Mouse (Mus musculus) heart, embryonic 12.5 days (tissue): ENCODE results near the gene Slc35e3. TPM values are rescaled to one million over a fixed set of nuclear protein-coding genes. Genes with fewer than 3 reads are reported as not detected.

ENCODE experiments used
- ATAC-seq: fragments of 200-750 bp; cut with Nextera tagmentation; 2 replicates; pipeline ENCODE4 v1.8.0; 2017; ENCODE audit warnings: moderate TSS enrichment, moderate library complexity; ENCODE audit not compliant: insufficient number of reproducible peaks, low FRiP score
- H3K27ac ChIP-seq: fragments of 300-500 bp; sonication (generic); 2 replicates; pipeline ENCODE4 v1.5.1; 2016; ENCODE audit warnings: mild to moderate bottlenecking, moderate library complexity; ENCODE audit not compliant: poor library complexity, severe bottlenecking
- H3K27me3 ChIP-seq: fragments of 300-500 bp; sonication (generic); replicated peaks from 2 replicates; pipeline ENCODE4 v1.6.1; 2016; ENCODE audit warnings: mild to moderate bottlenecking, moderate library complexity
- H3K36me3 ChIP-seq: fragments of 300-500 bp; sonication (generic); 2 replicates; pipeline ENCODE4 v1.6.1; 2016; ENCODE audit warnings: mild to moderate bottlenecking, moderate library complexity
- H3K4me1 ChIP-seq: fragments of 300-500 bp; sonication (generic); replicated peaks from 2 replicates; pipeline ENCODE4 v1.6.1; 2016; ENCODE audit warnings: mild to moderate bottlenecking
- H3K4me2 ChIP-seq: fragments of 300-500 bp; sonication (generic); 2 replicates; pipeline ENCODE4 v1.6.1; 2016; ENCODE audit warnings: mild to moderate bottlenecking, moderate library complexity
- H3K4me3 ChIP-seq: fragments of 300-500 bp; sonication (generic); 2 replicates; pipeline ENCODE4 v1.5.1; 2016; ENCODE audit warnings: mild to moderate bottlenecking
- H3K9ac ChIP-seq: fragments of 300-500 bp; sonication (generic); 2 replicates; pipeline ENCODE4 v1.6.1; 2016; ENCODE audit warnings: mild to moderate bottlenecking, moderate library complexity
- H3K9me3 ChIP-seq: fragments of 300-500 bp; sonication (generic); replicated peaks from 2 replicates; pipeline ENCODE4 v1.6.1; 2016; ENCODE audit warnings: mild to moderate bottlenecking, moderate library complexity
- WGBS: fragments of 180-500 bp; shearing (Covaris S2); methylation state at CpG from one replicate; pipeline ENCODE4 v1.1.7; 2016; 5-methylcytosine and 5-hydroxymethylcytosine counted together
- polyA plus RNA-seq: library from polyadenylated mRNA; unstranded; fragments of >200 nt; fragmentation: Nextera tagmentation; extraction: Ambion mirVana; gene quantifications from 2 replicates; pipeline ENCODE4 v1.2.1, GENCODE M21; 2016

The Slc35e3 gene
- polyA plus RNA-seq, 1 experiment from 2014 or later: 13.0 TPM

GRCm38 (mm10) chr10:117700450-117700849 lies 45.7 kb downstream of the Slc35e3 start:
- ATAC-seq: no peak
- Histone ChIP-seq H3K27me3 (no peaks in the 10 kb centered on the region), H3K4me3 (no peak overlapping the region), H3K9me3 (no peaks in the 10 kb centered on the region), H3K4me2 (no peak overlapping the region), H3K4me1 (no peaks in the 10 kb centered on the region), H3K36me3 (peaks cover 91% of the 10 kb centered on the region), H3K27ac (no peak overlapping the region), H3K9ac (no peak overlapping the region)
- 96% methylated on average over 1 of the region's 1 CpGs for WGBS

DNA sequence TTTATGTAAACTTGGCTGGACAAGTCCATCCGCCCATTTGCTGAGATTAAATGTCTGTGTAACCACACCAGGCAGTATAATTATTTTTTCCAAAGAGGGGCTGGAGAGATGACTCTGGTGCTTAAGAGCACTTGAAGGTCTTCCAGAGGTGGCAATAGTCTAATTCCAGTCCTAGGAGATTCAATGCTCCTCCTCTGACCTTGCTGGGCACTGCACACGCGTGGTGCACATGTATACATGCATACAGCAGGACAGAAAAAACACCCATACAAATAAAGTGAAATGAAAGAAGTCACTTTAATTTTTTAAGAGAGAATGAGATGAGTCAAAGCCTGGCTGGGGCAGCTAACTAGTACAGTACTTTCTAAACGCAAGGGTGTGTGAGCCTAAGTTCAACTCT lies 46.3 kb downstream of the Slc35e3 start:
- peaks cover 91% of the 10 kb centered on the region for H3K36me3 ChIP-seq
- no peak overlapping the region for H3K9ac ChIP-seq
- no peak overlapping the region for H3K27ac ChIP-seq
- no peaks in the 10 kb centered on the region for H3K4me1 ChIP-seq
- H3K4me2 ChIP-seq: no peak overlapping the region
- H3K9me3 ChIP-seq: no peaks in the 10 kb centered on the region
- WGBS: 97% methylated on average over 4 of the region's 4 CpGs
- ATAC-seq: no peak
- no peak overlapping the region for H3K4me3 ChIP-seq
- H3K27me3 ChIP-seq: no peaks in the 10 kb centered on the region

GRCm38 (mm10) chr10:117698313-117699138 lies 47.6 kb downstream of the Slc35e3 start:
- no peak overlapping the region for H3K27ac ChIP-seq
- H3K9ac ChIP-seq: no peak overlapping the region
- no peaks in the 10 kb centered on the region for H3K9me3 ChIP-seq
- no peak overlapping the region for H3K4me3 ChIP-seq
- peaks cover 92% of the 10 kb centered on the region for H3K36me3 ChIP-seq
- no peaks in the 10 kb centered on the region for H3K4me1 ChIP-seq
- ATAC-seq: no peak
- no peak overlapping the region for H3K4me2 ChIP-seq
- WGBS: 95% methylated on average over 10 of the region's 10 CpGs
- H3K27me3 ChIP-seq: no peaks in the 10 kb centered on the region

GRCm38 (mm10) chr10:117697561-117698115 lies 48.5 kb downstream of the Slc35e3 start:
- H3K27ac ChIP-seq: no peak overlapping the region
- WGBS: 87% methylated on average over 3 of the region's 3 CpGs
- H3K4me2 ChIP-seq: no peak overlapping the region
- no peak for ATAC-seq
- H3K27me3 ChIP-seq: no peaks in the 10 kb centered on the region
- peaks cover 90% of the 10 kb centered on the region for H3K36me3 ChIP-seq
- no peaks in the 10 kb centered on the region for H3K9me3 ChIP-seq
- H3K4me3 ChIP-seq: no peak overlapping the region
- H3K9ac ChIP-seq: no peak overlapping the region
- H3K4me1 ChIP-seq: no peaks in the 10 kb centered on the region

- Histone ChIP-seq H3K9ac (no peak overlapping the region), H3K4me2 (no peak overlapping the region), H3K4me1 (no peaks in the 10 kb centered on the region), H3K27ac (no peak overlapping the region), H3K4me3 (no peak overlapping the region), H3K36me3 (peaks cover 92% of the 10 kb centered on the region), H3K9me3 (no peaks in the 10 kb centered on the region), H3K27me3 (no peaks in the 10 kb centered on the region)
- 92% methylated on average over 6 of the region's 6 CpGs for WGBS
- no peak for ATAC-seq
Observed at GRCm38 (mm10) chr10:117696827-117697560, 49.2 kb downstream of the Slc35e3 start.

DNA sequence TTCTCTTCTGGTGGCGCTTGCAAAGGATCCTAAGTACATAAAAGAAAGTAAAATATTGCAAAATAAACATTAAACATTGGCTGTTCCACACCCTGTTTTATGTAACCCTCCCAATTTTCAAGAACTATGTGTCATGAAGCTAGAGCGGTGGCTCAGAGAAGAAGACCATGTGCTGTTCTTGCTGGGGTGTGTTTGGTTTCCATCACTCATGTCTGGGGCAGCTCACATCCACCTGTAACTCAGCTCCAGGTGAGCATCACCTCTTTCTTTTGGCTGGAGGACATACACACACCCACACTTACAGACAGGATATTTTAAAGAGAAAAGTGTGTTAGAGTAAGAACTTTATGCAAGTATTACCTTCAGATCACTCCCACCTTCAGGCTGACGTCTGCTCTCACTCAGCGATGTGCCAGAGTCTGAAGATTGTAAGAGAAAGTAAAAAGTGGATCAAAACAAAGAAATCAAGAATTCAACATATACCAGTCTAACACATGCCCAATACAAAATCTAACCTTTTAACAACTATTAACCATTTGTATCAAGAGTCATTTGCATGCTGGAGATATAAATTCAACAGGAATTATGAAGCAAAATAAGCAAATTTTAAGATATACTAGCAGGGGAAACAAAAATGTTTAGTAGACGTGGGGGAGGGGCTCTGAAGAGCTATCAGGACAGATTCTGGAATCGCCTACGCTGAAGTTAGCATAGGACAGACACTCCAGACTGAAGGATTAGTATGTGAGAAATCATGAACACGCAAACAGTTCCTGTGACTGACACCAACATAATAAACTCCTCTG lies 49.9 kb downstream of the Slc35e3 start:
- peaks cover 93% of the 10 kb centered on the region for H3K36me3 ChIP-seq
- WGBS: 92% methylated on average over 8 of the region's 8 CpGs
- H3K9ac ChIP-seq: no peak overlapping the region
- no peaks in the 10 kb centered on the region for H3K9me3 ChIP-seq
- no peak for ATAC-seq
- H3K4me1 ChIP-seq: no peaks in the 10 kb centered on the region
- no peak overlapping the region for H3K4me3 ChIP-seq
- no peaks in the 10 kb centered on the region for H3K27me3 ChIP-seq
- no peak overlapping the region for H3K4me2 ChIP-seq
- no peak overlapping the region for H3K27ac ChIP-seq

DNA sequence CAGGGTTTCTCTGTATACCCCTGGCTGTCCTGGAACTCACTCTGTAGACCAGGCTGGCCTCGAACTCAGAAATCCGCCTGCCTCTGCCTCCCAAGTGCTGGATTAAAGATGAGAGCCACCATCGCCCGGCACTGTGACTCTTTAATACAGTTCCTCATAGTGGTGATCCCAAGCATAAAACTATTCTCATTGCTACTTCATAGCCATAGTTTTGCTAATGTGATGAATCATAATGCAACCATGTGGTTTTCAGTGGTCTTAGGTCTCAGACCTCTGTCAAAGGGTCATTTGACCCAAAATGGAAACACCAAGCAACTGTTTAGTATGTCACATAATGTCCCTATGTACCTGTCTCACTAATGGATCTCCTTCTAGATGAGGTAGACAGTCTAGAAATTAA lies 50.6 kb downstream of the Slc35e3 start:
- H3K4me3 ChIP-seq: no peak overlapping the region
- H3K27me3 ChIP-seq: no peaks in the 10 kb centered on the region
- ATAC-seq: no peak
- H3K9me3 ChIP-seq: no peaks in the 10 kb centered on the region
- 94% methylated on average over 4 of the region's 4 CpGs for WGBS
- no peaks in the 10 kb centered on the region for H3K4me1 ChIP-seq
- no peak overlapping the region for H3K9ac ChIP-seq
- no peak overlapping the region for H3K27ac ChIP-seq
- H3K36me3 ChIP-seq: peaks cover 92% of the 10 kb centered on the region
- no peak overlapping the region for H3K4me2 ChIP-seq

DNA sequence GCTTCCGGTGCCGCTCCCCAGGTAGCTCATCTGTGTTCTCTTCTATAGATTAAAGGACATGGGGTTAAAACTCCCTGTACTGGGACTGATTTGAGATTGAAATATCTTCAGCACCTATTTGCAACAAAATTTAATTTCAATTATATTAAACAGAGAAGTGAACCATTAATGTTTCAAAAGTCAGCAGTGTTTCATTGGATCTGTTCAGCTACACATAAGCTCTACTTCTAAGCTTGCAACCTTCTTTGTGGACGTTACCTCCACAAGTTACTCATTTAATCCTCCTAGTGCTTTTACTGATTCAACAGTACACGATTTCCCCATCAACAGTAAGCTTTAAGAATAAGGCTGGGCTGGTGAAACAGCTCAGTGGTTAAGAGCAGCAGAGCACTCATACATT lies 51.1 kb downstream of the Slc35e3 start:
- Histone ChIP-seq H3K27me3 (no peaks in the 10 kb centered on the region), H3K4me3 (no peak overlapping the region), H3K36me3 (peaks cover 92% of the 10 kb centered on the region), H3K9me3 (no peaks in the 10 kb centered on the region), H3K9ac (no peak overlapping the region), H3K4me2 (no peak overlapping the region), H3K4me1 (no peaks in the 10 kb centered on the region), H3K27ac (no peak overlapping the region)
- WGBS: 93% methylated on average over 4 of the region's 4 CpGs
- ATAC-seq: no peak

DNA sequence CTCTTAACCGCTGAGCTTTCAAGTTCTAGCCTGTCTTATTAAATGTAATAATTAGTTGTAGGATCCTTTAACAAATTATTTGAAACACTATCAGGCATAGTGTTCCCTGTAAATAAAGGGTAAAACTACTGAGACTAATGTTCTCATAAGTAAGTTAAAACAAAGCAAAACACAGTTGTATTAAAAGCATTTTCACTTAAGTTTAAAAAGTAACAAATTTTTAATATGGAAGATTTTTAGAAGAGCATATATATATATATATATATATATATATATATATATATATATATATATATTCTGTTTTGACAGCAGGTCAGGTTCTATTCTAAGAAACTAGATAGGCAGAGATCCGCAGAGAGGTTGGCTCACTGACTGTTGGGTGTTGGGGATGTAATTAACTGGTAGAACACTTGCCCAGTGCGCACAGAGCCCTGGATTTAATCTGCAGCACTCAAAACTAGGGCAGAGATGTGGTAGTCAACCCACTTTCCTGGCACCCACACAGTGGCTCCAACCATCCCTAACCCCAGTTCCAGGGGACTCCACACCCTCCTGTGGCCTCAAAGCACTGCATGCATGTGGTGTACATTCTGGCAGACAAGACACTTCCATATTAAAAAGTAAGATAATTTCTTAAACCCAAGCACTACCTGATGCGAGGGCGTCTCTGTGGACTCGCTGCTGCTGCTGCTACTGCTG lies 51.8 kb downstream of the Slc35e3 start:
- H3K4me3 ChIP-seq: no peak overlapping the region
- H3K9ac ChIP-seq: no peak overlapping the region
- H3K4me1 ChIP-seq: no peaks in the 10 kb centered on the region
- no peak overlapping the region for H3K4me2 ChIP-seq
- H3K9me3 ChIP-seq: no peaks in the 10 kb centered on the region
- WGBS: 93% methylated on average over 6 of the region's 6 CpGs
- no peaks in the 10 kb centered on the region for H3K27me3 ChIP-seq
- peaks cover 90% of the 10 kb centered on the region for H3K36me3 ChIP-seq
- H3K27ac ChIP-seq: no peak overlapping the region
- ATAC-seq: no peak

DNA sequence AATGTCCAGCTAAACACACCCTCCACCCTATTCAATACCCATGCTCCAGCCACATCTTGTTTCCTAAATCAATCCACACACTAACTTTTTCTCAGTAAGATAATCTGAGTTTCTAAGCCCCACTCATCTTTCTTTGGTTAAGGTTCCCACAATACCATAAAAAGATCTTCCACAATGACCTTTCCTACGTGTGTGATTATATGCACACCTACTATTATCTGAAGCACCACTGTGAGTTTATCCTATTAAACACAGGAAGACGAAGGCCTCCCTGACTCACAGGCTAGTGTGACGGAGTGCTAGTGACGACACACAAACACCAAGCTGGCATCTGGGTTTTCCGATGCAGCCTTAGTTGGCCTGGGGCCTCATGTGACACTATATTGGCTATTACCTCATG lies 53.2 kb downstream of the Slc35e3 start:
- Histone ChIP-seq H3K4me3 (no peak overlapping the region), H3K36me3 (peaks cover 89% of the 10 kb centered on the region), H3K9ac (no peak overlapping the region), H3K4me2 (no peak overlapping the region), H3K27ac (no peak overlapping the region), H3K27me3 (no peaks in the 10 kb centered on the region), H3K4me1 (no peaks in the 10 kb centered on the region), H3K9me3 (no peaks in the 10 kb centered on the region)
- WGBS: 88% methylated on average over 5 of the region's 5 CpGs
- no peak for ATAC-seq
